Mouse (Mus musculus): ENCODE results near the gene Gbf1.
"Not testable (repeated sequence)": the region's sequence is repeated elsewhere in the genome, so short reads cannot be mapped to it uniquely, and the experiment has no call there.

The Gbf1 gene

GRCm38 (mm10) chr19:46152127-46152803 lies at the start of gene Gbf1:
Gbf1 (plus strand) TSS chr19:46152509.
- peak; percentile 99 for DNase-seq (ENCODE audit: low read depth, low spot score)

GRCm38 (mm10) chr19:46103437-46104186 lies 48.7 kb upstream of the Gbf1 start:
- no peak for DNase-seq (ENCODE audit: low read depth, low spot score)

GRCm38 (mm10) chr19:46104187-46104557 lies 48.1 kb upstream of the Gbf1 start:
- no peak for DNase-seq (ENCODE audit: low read depth, low spot score)

- no peak for DNase-seq (ENCODE audit: low read depth, low spot score)
These were observed 42.1 kb upstream of the Gbf1 start for GRCm38 (mm10) chr19:46110214-46110613.

- no peak for DNase-seq (ENCODE audit: low read depth, low spot score)
These were observed 41.5 kb upstream of the Gbf1 start for GRCm38 (mm10) chr19:46110781-46111180.

GRCm38 (mm10) chr19:46114617-46115016 lies 37.7 kb upstream of the Gbf1 start:
- no peak for DNase-seq (ENCODE audit: low read depth, low spot score)

GRCm38 (mm10) chr19:46119458-46119857 lies 32.9 kb upstream of the Gbf1 start:
- no peak for DNase-seq (ENCODE audit: low read depth, low spot score)

- DNase-seq (ENCODE audit: low read depth, low spot score), result no peak
These were observed 31.4 kb upstream of the Gbf1 start for GRCm38 (mm10) chr19:46120872-46121271.

GRCm38 (mm10) chr19:46123876-46124275 lies 28.4 kb upstream of the Gbf1 start:
- DNase-seq (ENCODE audit: low read depth, low spot score), result no peak

GRCm38 (mm10) chr19:46124651-46125050 lies 27.7 kb upstream of the Gbf1 start:
- DNase-seq (ENCODE audit: low read depth, low spot score), result no peak

- no peak for DNase-seq (ENCODE audit: low read depth, low spot score)
These were observed 26.0 kb upstream of the Gbf1 start for GRCm38 (mm10) chr19:46126301-46126700.

GRCm38 (mm10) chr19:46129737-46130136 lies 22.6 kb upstream of the Gbf1 start:
- DNase-seq (ENCODE audit: low read depth, low spot score), result not testable (repeated sequence)

GRCm38 (mm10) chr19:46131283-46131682 lies 21.0 kb upstream of the Gbf1 start:
- no peak for DNase-seq (ENCODE audit: low read depth, low spot score)

GRCm38 (mm10) chr19:46131694-46132525 lies 20.4 kb upstream of the Gbf1 start, which contains the start of gene Elovl3:
Elovl3 (plus strand) TSS chr19:46131897.
- DNase-seq (ENCODE audit: low read depth, low spot score), result no peak

- DNase-seq (ENCODE audit: low read depth, low spot score), result no peak
These were observed 19.7 kb upstream of the Gbf1 start for GRCm38 (mm10) chr19:46132577-46132976.

- DNase-seq (ENCODE audit: low read depth, low spot score), result peak; percentile 87
These were observed 17.0 kb upstream of the Gbf1 start for GRCm38 (mm10) chr19:46135297-46135696.

GRCm38 (mm10) chr19:46135789-46136638 lies 16.3 kb upstream of the Gbf1 start:
- DNase-seq (ENCODE audit: low read depth, low spot score), result peak; percentile 60

GRCm38 (mm10) chr19:46136639-46137580 lies 15.4 kb upstream of the Gbf1 start:
- DNase-seq (ENCODE audit: low read depth, low spot score), result peak; percentile 88

- DNase-seq (ENCODE audit: low read depth, low spot score), result no peak
These were observed 12.0 kb upstream of the Gbf1 start for GRCm38 (mm10) chr19:46140324-46140723.

- no peak for DNase-seq (ENCODE audit: low read depth, low spot score)
These were observed 11.2 kb upstream of the Gbf1 start for GRCm38 (mm10) chr19:46141091-46141490.
